Comparison of ENCODE assay signal across 25 mouse cellular contexts in the genomic region with DNA sequence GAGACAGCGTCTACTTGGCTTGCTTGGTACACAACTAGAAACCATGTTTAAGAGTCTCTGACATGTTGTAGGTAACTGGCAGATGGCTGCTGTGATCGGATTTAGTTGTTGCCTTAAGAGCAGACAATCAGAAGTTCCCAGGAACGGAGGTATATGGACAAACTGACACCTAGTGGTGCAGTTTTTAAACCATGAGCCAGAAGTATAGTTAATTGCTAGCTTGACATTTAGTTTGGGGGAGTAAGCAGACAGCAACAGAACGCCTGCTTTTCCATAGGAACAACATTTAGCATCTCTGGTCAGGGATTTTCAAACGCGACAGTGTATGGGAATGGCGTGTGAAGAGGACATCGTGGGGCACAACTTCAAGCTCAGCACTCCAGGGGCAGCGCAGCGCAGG. TPM values are rescaled to one million over a fixed set of nuclear protein-coding genes. Genes with fewer than 3 reads are reported as not detected.
DNase-seq lines count a peak whose midpoint lies in the region; ATAC-seq and TF ChIP-seq lines count a peak whose summit lies in the region.
"Had no signal": no experiment of that assay in that cellular context is flagged by ENCODE, and none has a peak within 500 bp of the region (broad histone marks: within the 10 kb centered on the region; RNA-seq: fewer than 3 reads in every experiment).

No protein-coding gene starts in this region.

- no peak for DNase-seq in gastrocnemius, adult 2 months
- no peak for DNase-seq in gastrocnemius, adult 8-10 months (ENCODE audit: low spot score in 2 of 2)
- DNase-seq in kidney, postnatal 0 days (ENCODE audit: low spot score) = no peak
- DNase-seq in kidney, adult 18-20 months = no peak
- peak; percentile 35 for DNase-seq in lung, postnatal 36 days
- no peak for DNase-seq in lung, postnatal 25 days (ENCODE audit: low spot score)
- DNase-seq in stomach, postnatal 0 days (ENCODE audit: low spot score) = no peak
- DNase-seq: adrenal gland, postnatal 36 days; cerebellum, adult 2 months; cerebellum, postnatal 36 days; gastrocnemius, postnatal 25 days; heart, postnatal 36 days; kidney, adult 9 months; kidney, postnatal 36 days; right cerebral cortex, postnatal 14 days; spleen, adult 18-20 months; thymus, postnatal 4 days had no signal

- no peak for ATAC-seq in kidney, postnatal 0 days (replicated peaks; ENCODE audit: low FRiP score, low read depth)
- ATAC-seq in stomach, postnatal 0 days (ENCODE audit: low FRiP score, low TSS enrichment) = no peak
- no peak for ATAC-seq in forebrain, embryonic 13.5 days

- TF ChIP-seq EP300 in stomach, postnatal 0 days (optimal IDR thresholded peaks at IDR 0.05) = no peak

- H3K9me3 ChIP-seq in kidney, postnatal 0 days (replicated peaks; ENCODE audit: low read length) = no peaks in the 10 kb centered on the region
- H3K9me3 ChIP-seq in stomach, postnatal 0 days (ENCODE audit: control insufficient read depth, low read length) = no peaks in the 10 kb centered on the region
- no peaks in the 10 kb centered on the region for H3K9me3 ChIP-seq in forebrain, embryonic 13.5 days (replicated peaks)
- H3K9me3 ChIP-seq: forebrain, embryonic 10.5 days; hindbrain, embryonic 15.5 days; limb, embryonic 12.5 days; liver, embryonic 15.5 days; midbrain, embryonic 10.5 days had no signal

- H3K27ac ChIP-seq in gastrocnemius, adult 2 months = no peak overlapping the region
- H3K27ac ChIP-seq in kidney, postnatal 0 days = no peak overlapping the region
- H3K27ac ChIP-seq in stomach, postnatal 0 days (replicated peaks) = no peak overlapping the region
- H3K27ac ChIP-seq in forebrain, embryonic 13.5 days = no peak overlapping the region
- H3K27ac ChIP-seq: forebrain, embryonic 10.5 days; hindbrain, embryonic 15.5 days; limb, embryonic 12.5 days; liver, embryonic 15.5 days; macrophage; midbrain, embryonic 10.5 days had no signal

- no peaks in the 10 kb centered on the region for H3K36me3 ChIP-seq in kidney, postnatal 0 days (ENCODE audit: insufficient read depth, low read length)
- H3K36me3 ChIP-seq in stomach, postnatal 0 days (ENCODE audit: control insufficient read depth, insufficient read depth, low read length) = no peaks in the 10 kb centered on the region
- no peaks in the 10 kb centered on the region for H3K36me3 ChIP-seq in forebrain, embryonic 13.5 days (ENCODE audit: poor library complexity, severe bottlenecking)
- H3K36me3 ChIP-seq: forebrain, embryonic 10.5 days; hindbrain, embryonic 15.5 days; limb, embryonic 12.5 days; liver, embryonic 15.5 days; midbrain, embryonic 10.5 days had no signal

- H3K4me1 ChIP-seq in kidney, postnatal 0 days (replicated peaks; ENCODE audit: insufficient read depth, low read length) = no peaks in the 10 kb centered on the region
- H3K4me1 ChIP-seq in stomach, postnatal 0 days (replicated peaks; ENCODE audit: control insufficient read depth, insufficient read depth) = no peaks in the 10 kb centered on the region
- no peaks in the 10 kb centered on the region for H3K4me1 ChIP-seq in forebrain, embryonic 13.5 days
- H3K4me1 ChIP-seq: hindbrain, embryonic 15.5 days; limb, embryonic 12.5 days had no signal

- no peaks in the 10 kb centered on the region for H3K27me3 ChIP-seq in kidney, postnatal 0 days (ENCODE audit: insufficient read depth, low read length)
- no peaks in the 10 kb centered on the region for H3K27me3 ChIP-seq in stomach, postnatal 0 days (ENCODE audit: control insufficient read depth, insufficient read depth, low read length)
- H3K27me3 ChIP-seq in forebrain, embryonic 13.5 days = no peaks in the 10 kb centered on the region
- H3K27me3 ChIP-seq: hindbrain, embryonic 15.5 days; limb, embryonic 12.5 days; liver, embryonic 15.5 days had no signal

- 0 out of 2 replicates have a peak, but pooled peaks have one; percentile 19 for TF ChIP-seq CTCF in gastrocnemius, adult 2 months (IDR thresholded peaks at IDR 0.05)
- peak; percentile 49; the same call in 1 of the 2 replicates for TF ChIP-seq CTCF in kidney, postnatal 0 days (IDR thresholded peaks at IDR 0.05; ENCODE audit: low read depth)
- peak; percentile 61 for TF ChIP-seq CTCF in stomach, postnatal 0 days (IDR thresholded peaks at IDR 0.05; ENCODE audit: low read depth)

- intact Hi-C loops in gastrocnemius, adult 2 months (cut with DNase I) = no loop called here

- 66% methylated on average over 10 of the region's 10 CpGs for WGBS in kidney, postnatal 0 days
- 57% methylated on average over 10 of the region's 10 CpGs for WGBS in stomach, postnatal 0 days
- WGBS in forebrain, embryonic 13.5 days = 70% methylated on average over 10 of the region's 10 CpGs

- H3K4me2 ChIP-seq in kidney, postnatal 0 days (ENCODE audit: low read length) = no peak overlapping the region
- no peak overlapping the region for H3K4me2 ChIP-seq in stomach, postnatal 0 days (replicated peaks; ENCODE audit: low read depth)
- H3K4me2 ChIP-seq in forebrain, embryonic 13.5 days = no peak overlapping the region
- H3K4me2 ChIP-seq: hindbrain, embryonic 15.5 days; limb, embryonic 12.5 days; liver, embryonic 15.5 days had no signal

- no peak overlapping the region for H3K4me3 ChIP-seq in gastrocnemius, adult 2 months
- H3K4me3 ChIP-seq in kidney, postnatal 0 days (replicated peaks; ENCODE audit: low read depth, low read length) = no peak overlapping the region
- H3K4me3 ChIP-seq in stomach, postnatal 0 days (ENCODE audit: low read depth, low read length) = no peak overlapping the region
- no peak overlapping the region for H3K4me3 ChIP-seq in forebrain, embryonic 13.5 days
- H3K4me3 ChIP-seq: forebrain, embryonic 10.5 days; hindbrain, embryonic 15.5 days; limb, embryonic 12.5 days; liver, embryonic 15.5 days; midbrain, embryonic 10.5 days had no signal

- no peak overlapping the region for H3K9ac ChIP-seq in kidney, postnatal 0 days (ENCODE audit: low read depth, low read length)
- H3K9ac ChIP-seq in stomach, postnatal 0 days (ENCODE audit: low read length) = no peak overlapping the region
- no peak overlapping the region for H3K9ac ChIP-seq in forebrain, embryonic 13.5 days
- H3K9ac ChIP-seq: hindbrain, embryonic 15.5 days; limb, embryonic 12.5 days; liver, embryonic 15.5 days had no signal

RNA-seq across cellular contexts. Expression of gene Riox1, which starts 12.8 kb away (rescaled TPM):
- 1 to 10 TPM; 3.3 to 4.2 TPM for total RNA-seq in gastrocnemius, adult 2 months (2021)
- 1 to 10 TPM; 2.8 to 4.0 (median 3.3) TPM for total RNA-seq in gastrocnemius, adult 8-10 months (2022)
- 12.3 and 13.0 TPM in 2 replicates for polyA plus RNA-seq in kidney, postnatal 0 days (2015; fragmentation: Nextera tagmentation; extraction: Ambion mirVana)
- polyA plus RNA-seq in stomach, postnatal 0 days (2015; fragmentation: Nextera tagmentation; extraction: Ambion mirVana) = 6.9 and 9.9 TPM in 2 replicates
- polyA plus RNA-seq in forebrain, embryonic 13.5 days (2015; fragmentation: Nextera tagmentation; extraction: Ambion mirVana) = 8.6 and 9.4 TPM in 2 replicates

RNA-seq across cellular contexts. Expression of gene Numb, which starts 15.9 kb away (rescaled TPM):
- total RNA-seq in gastrocnemius, adult 2 months (2021) = 10 to 100 TPM; 16.8 to 21.3 TPM
- 10 to 100 TPM; 14.0 to 18.2 (median 16.4) TPM for total RNA-seq in gastrocnemius, adult 8-10 months (2022)
- 28.7 and 31.5 TPM in 2 replicates for polyA plus RNA-seq in kidney, postnatal 0 days (2015; fragmentation: Nextera tagmentation; extraction: Ambion mirVana)
- 19.9 and 22.6 TPM in 2 replicates for polyA plus RNA-seq in stomach, postnatal 0 days (2015; fragmentation: Nextera tagmentation; extraction: Ambion mirVana)
- polyA plus RNA-seq in forebrain, embryonic 13.5 days (2015; fragmentation: Nextera tagmentation; extraction: Ambion mirVana) = 23.2 and 26.2 TPM in 2 replicates

RNA-seq across cellular contexts. Expression of gene Heatr4, which starts 47.1 kb away (rescaled TPM):
- not detected for total RNA-seq in gastrocnemius, adult 2 months (2021)
- total RNA-seq in gastrocnemius, adult 8-10 months (2022) = not detected
- polyA plus RNA-seq in kidney, postnatal 0 days (2015; fragmentation: Nextera tagmentation; extraction: Ambion mirVana) = not detected in 2 replicates
- polyA plus RNA-seq in stomach, postnatal 0 days (2015; fragmentation: Nextera tagmentation; extraction: Ambion mirVana) = 0.06 TPM in 1 of 2 replicates, not detected in the other
- polyA plus RNA-seq in forebrain, embryonic 13.5 days (2015; fragmentation: Nextera tagmentation; extraction: Ambion mirVana) = 0.05 TPM in 1 of 2 replicates, not detected in the other
- total RNA-seq: adrenal gland, postnatal 36 days; gastrocnemius, postnatal 25 days; heart, postnatal 36 days; neutrophil, adult 5-6 weeks had no signal
- polyA plus RNA-seq: forebrain, embryonic 10.5 days; hindbrain, embryonic 15.5 days; limb, embryonic 12.5 days; liver, embryonic 15.5 days; macrophage; midbrain, embryonic 10.5 days had no signal

RNA-seq across cellular contexts. Expression of gene Acot2, which starts 50.1 kb away (rescaled TPM):
- 10 to 100 TPM; 11.7 to 22.1 TPM for total RNA-seq in gastrocnemius, adult 2 months (2021)
- 10 to 100 TPM; 14.9 to 20.7 (median 17.2) TPM for total RNA-seq in gastrocnemius, adult 8-10 months (2022)
- polyA plus RNA-seq in kidney, postnatal 0 days (2015; fragmentation: Nextera tagmentation; extraction: Ambion mirVana) = 64.8 and 71.9 TPM in 2 replicates
- 45.6 and 47.2 TPM in 2 replicates for polyA plus RNA-seq in stomach, postnatal 0 days (2015; fragmentation: Nextera tagmentation; extraction: Ambion mirVana)
- 9.9 and 11.1 TPM in 2 replicates for polyA plus RNA-seq in forebrain, embryonic 13.5 days (2015; fragmentation: Nextera tagmentation; extraction: Ambion mirVana)
